Mouse (Mus musculus): ENCODE measurements around the gene Nprl3. TPM values are rescaled to one million over a fixed set of nuclear protein-coding genes. Genes with fewer than 3 reads are reported as not detected.

Nprl3 gene
- polyA plus RNA-seq, 1 experiment: 35.7 TPM

DNA sequence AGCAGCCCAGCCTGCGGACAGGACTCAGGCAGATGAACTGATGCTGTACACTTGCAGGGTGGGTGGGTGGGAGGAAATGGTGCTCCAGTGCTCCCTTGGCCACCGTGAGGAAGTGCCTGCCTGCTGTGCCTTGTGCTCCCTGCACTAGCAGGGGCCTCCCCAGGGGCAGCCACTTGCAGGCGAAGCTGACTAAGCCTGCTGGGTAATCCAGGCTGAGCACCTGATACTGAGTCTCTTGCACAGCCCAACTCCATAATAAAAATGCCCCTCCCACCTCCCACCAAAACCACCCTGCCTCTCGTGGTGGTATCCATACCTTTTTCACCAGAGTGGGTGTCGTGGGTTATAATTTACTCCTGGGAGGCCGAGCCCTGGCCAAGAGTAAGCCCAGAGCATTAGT, 68.3 kb downstream of the Nprl3 start:
- no peaks in the 10 kb centered on the region for H3K4me1 ChIP-seq (ENCODE audit: control insufficient read depth, insufficient read depth, insufficient read length, low read length)
- no peaks in the 10 kb centered on the region for H3K36me3 ChIP-seq (ENCODE audit: control insufficient read depth, insufficient read depth, low read length)
- WGBS: 53% methylated on average over 6 of the region's 6 CpGs
- H3K4me3 ChIP-seq (ENCODE audit: low read depth, low read length): no peak overlapping the region
- no peaks in the 10 kb centered on the region for H3K27me3 ChIP-seq (ENCODE audit: control insufficient read depth, insufficient read depth, low read length)
- no peak for TF ChIP-seq POLR2A (IDR thresholded peaks at IDR 0.05; ENCODE audit: low read depth, low read length)
- no peak for TF ChIP-seq CTCF (IDR thresholded peaks at IDR 0.05; ENCODE audit: extremely low read depth, insufficient read length, insufficient replicate concordance, low read depth, low read length)
- H3K27ac ChIP-seq (ENCODE audit: insufficient read depth, low read depth, low read length): no peak overlapping the region

DNA sequence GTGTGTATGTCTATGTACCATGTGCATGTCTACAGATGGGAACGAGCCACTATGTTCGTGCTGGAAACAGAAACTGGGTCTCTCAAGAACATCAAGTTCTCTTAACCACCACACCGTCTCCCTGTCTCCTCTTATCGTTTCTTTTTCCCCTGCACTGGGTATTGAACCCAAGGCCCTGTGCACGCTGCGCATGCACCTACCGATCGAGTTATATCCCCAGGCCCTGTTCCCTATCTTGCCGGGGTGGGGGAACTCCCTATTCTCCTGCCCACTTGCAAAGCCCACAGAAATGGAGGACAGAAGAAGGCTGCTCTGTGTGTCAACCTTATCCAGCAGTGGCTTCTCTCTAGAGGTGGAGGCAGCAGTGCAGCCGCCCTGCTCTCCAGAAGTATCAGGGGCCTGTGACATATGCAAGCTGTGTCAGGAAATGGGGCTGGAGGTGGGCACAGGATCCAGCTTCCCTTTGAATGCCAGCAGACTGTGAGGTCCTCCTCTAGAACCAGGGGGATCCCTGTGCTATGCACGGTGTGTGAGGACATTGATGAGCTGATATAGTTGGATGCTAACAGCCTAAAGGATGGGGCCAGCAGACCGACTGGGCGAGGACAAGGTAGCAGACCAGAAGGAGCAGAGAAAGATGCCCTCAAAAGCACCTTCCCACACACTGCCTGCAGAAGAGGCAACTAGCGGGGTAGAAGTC, 69.1 kb downstream of the Nprl3 start:
- 78% methylated on average over 14 of the region's 14 CpGs for WGBS
- Histone ChIP-seq H3K36me3 (ENCODE audit: control insufficient read depth, insufficient read depth, low read length) (no peaks in the 10 kb centered on the region), H3K27me3 (ENCODE audit: control insufficient read depth, insufficient read depth, low read length) (no peaks in the 10 kb centered on the region), H3K4me1 (ENCODE audit: control insufficient read depth, insufficient read depth, insufficient read length, low read length) (no peaks in the 10 kb centered on the region), H3K27ac (ENCODE audit: insufficient read depth, low read depth, low read length) (no peak overlapping the region), H3K4me3 (ENCODE audit: low read depth, low read length) (no peak overlapping the region)
- TF ChIP-seq POLR2A (IDR thresholded peaks at IDR 0.05; ENCODE audit: low read depth, low read length): no peak
- no peak for TF ChIP-seq CTCF (IDR thresholded peaks at IDR 0.05; ENCODE audit: extremely low read depth, insufficient read length, insufficient replicate concordance, low read depth, low read length)

DNA sequence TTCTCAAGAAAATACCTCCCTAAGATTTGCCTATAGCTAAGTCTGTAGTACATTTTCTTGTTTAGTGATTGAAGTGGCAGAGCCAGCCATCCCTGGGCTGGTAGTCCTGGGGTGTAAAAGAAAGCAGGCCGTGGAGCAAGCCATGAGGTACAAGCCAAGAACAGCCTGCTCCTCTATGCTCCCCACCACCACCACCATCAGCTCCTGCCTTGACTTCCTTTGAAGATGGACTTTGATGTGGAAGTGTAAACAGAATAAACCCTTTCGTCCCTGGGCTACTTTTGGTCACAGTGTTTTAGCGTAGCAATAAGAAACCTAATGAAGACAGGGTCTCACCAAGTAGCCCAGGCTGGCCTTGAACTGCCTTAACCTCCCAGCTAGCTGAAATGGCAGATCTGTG, 69.7 kb downstream of the Nprl3 start:
- 39% methylated on average over 3 of the region's 3 CpGs for WGBS
- Histone ChIP-seq H3K36me3 (ENCODE audit: control insufficient read depth, insufficient read depth, low read length) (no peaks in the 10 kb centered on the region), H3K27me3 (ENCODE audit: control insufficient read depth, insufficient read depth, low read length) (no peaks in the 10 kb centered on the region), H3K4me3 (ENCODE audit: low read depth, low read length) (no peak overlapping the region), H3K27ac (ENCODE audit: insufficient read depth, low read depth, low read length) (no peak overlapping the region), H3K4me1 (ENCODE audit: control insufficient read depth, insufficient read depth, insufficient read length, low read length) (no peaks in the 10 kb centered on the region)
- no peak for TF ChIP-seq POLR2A (IDR thresholded peaks at IDR 0.05; ENCODE audit: low read depth, low read length)
- TF ChIP-seq CTCF (IDR thresholded peaks at IDR 0.05; ENCODE audit: extremely low read depth, insufficient read length, insufficient replicate concordance, low read depth, low read length): no peak

DNA sequence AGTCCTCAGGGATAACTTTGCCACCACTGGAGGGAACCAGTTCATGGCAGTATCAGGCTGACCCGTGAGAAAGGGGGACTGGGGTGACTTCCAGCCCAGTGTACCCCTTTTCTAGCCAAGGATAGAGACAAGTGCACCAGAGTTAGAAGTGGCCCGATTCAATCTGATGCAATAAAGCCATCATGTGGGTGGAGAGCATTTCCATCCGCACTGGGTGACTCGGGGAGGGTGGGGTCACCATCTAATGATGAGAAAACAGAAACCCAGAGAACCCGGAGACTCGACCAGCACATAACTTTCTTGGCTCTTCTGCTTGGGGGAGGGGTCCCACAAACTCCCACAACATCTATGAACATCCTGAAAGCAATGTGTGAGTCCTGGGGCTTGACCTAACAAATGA, 70.8 kb downstream of the Nprl3 start:
- Histone ChIP-seq H3K27ac (ENCODE audit: insufficient read depth, low read depth, low read length) (no peak overlapping the region), H3K27me3 (ENCODE audit: control insufficient read depth, insufficient read depth, low read length) (no peaks in the 10 kb centered on the region), H3K36me3 (ENCODE audit: control insufficient read depth, insufficient read depth, low read length) (no peaks in the 10 kb centered on the region), H3K4me3 (ENCODE audit: low read depth, low read length) (no peak overlapping the region), H3K4me1 (ENCODE audit: control insufficient read depth, insufficient read depth, insufficient read length, low read length) (no peaks in the 10 kb centered on the region)
- TF ChIP-seq POLR2A (IDR thresholded peaks at IDR 0.05; ENCODE audit: low read depth, low read length): no peak
- TF ChIP-seq CTCF (IDR thresholded peaks at IDR 0.05; ENCODE audit: extremely low read depth, insufficient read length, insufficient replicate concordance, low read depth, low read length): no peak
- whole genome bisulfite sequencing: 31% methylated on average over 6 of the region's 6 CpGs

DNA sequence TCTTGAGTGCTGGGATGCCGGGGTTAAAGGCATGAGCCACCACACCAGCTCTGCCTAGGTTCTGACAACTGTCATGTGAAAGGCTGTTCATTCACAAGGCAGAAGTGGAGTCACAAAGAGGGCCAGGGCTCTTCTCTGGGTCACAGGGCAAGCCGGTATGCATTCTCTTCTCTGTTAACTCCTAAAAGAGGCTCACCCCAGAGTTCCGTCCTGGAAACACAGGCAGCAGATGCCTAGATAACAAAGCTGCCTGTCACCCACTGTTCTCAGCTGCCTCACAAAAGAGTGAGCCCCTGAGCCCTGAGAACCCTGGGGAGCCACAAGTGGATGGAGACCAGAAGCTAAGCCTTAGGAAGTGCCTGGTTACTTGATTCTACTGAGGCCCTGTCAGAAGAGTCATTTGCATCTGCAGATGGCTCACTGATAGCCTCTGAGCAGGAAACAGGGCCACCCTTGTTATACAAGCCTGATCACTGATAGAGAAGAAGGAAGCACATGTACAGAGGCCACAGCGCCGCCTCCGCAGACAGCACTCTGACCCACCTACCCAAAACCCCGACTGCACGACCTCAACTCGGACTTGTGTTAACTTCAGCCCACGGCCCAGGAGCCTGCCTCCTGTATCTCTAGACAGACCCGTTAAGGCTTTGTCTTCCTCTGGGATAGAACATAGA, 71.5 kb downstream of the Nprl3 start:
- 32% methylated on average over 11 of the region's 11 CpGs for WGBS
- no peak overlapping the region for H3K4me3 ChIP-seq (ENCODE audit: low read depth, low read length)

DNA sequence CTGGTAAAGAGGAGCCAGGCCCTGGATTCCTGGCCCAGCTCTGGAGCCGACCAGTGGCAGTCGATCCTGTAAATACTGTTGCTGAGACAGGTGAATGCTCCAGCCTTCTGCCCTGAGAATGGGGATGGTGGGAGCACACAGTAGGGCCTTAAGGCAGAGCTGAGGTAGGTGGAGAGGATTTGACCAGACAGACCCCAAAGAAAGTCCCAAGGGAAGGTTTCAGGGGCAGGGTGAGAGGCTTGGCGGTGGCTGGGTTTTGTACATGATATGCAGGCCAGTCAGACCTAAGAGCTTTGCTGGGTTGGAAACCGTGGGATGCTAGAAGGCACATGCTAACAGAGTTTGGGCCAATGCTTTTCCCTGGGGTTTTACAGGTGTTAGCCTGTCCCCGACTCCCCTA, 72.9 kb downstream of the Nprl3 start:
- H3K27me3 ChIP-seq (ENCODE audit: control insufficient read depth, insufficient read depth, low read length): no peaks in the 10 kb centered on the region
- 85% methylated on average over 5 of the region's 5 CpGs for WGBS
- H3K27ac ChIP-seq (ENCODE audit: insufficient read depth, low read depth, low read length): no peak overlapping the region
- H3K4me1 ChIP-seq (ENCODE audit: control insufficient read depth, insufficient read depth, insufficient read length, low read length): no peaks in the 10 kb centered on the region
- H3K36me3 ChIP-seq (ENCODE audit: control insufficient read depth, insufficient read depth, low read length): no peaks in the 10 kb centered on the region
- TF ChIP-seq POLR2A (IDR thresholded peaks at IDR 0.05; ENCODE audit: low read depth, low read length): no peak
- no peak for TF ChIP-seq CTCF (IDR thresholded peaks at IDR 0.05; ENCODE audit: extremely low read depth, insufficient read length, insufficient replicate concordance, low read depth, low read length)
- H3K4me3 ChIP-seq (ENCODE audit: low read depth, low read length): no peak overlapping the region

More for the DNA sequence above, 71.5 kb downstream of the Nprl3 start:
- H3K36me3 ChIP-seq (ENCODE audit: control insufficient read depth, insufficient read depth, low read length): no peaks in the 10 kb centered on the region
- H3K27ac ChIP-seq (ENCODE audit: insufficient read depth, low read depth, low read length): no peak overlapping the region
- H3K27me3 ChIP-seq (ENCODE audit: control insufficient read depth, insufficient read depth, low read length): no peaks in the 10 kb centered on the region
- TF ChIP-seq CTCF (IDR thresholded peaks at IDR 0.05; ENCODE audit: extremely low read depth, insufficient read length, insufficient replicate concordance, low read depth, low read length): no peak
- no peak for TF ChIP-seq POLR2A (IDR thresholded peaks at IDR 0.05; ENCODE audit: low read depth, low read length)
- no peaks in the 10 kb centered on the region for H3K4me1 ChIP-seq (ENCODE audit: control insufficient read depth, insufficient read depth, insufficient read length, low read length)

DNA sequence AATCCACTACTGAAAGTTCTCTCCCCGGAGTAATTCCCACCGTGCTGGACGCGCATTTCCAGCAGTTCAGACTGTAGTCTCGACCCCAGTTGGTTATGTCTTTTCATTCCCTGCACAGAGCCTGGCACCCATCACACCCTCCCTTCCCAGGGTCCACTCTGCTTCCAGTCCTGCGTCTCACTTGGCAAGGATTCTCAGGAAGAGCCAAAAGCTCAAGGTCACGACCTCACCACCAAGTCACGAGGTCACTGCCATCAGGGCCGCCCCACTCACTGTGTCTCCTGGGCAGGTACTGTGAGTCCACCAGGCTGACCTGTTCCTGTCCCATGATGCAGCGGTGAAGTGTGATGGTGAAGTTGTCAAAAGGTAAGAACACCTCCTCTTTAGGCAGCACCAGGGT, 73.4 kb downstream of the Nprl3 start:
- H3K27me3 ChIP-seq (ENCODE audit: control insufficient read depth, insufficient read depth, low read length): no peaks in the 10 kb centered on the region
- TF ChIP-seq CTCF (IDR thresholded peaks at IDR 0.05; ENCODE audit: extremely low read depth, insufficient read length, insufficient replicate concordance, low read depth, low read length) (no peak), POLR2A (IDR thresholded peaks at IDR 0.05; ENCODE audit: low read depth, low read length) (no peak)
- no peak overlapping the region for H3K27ac ChIP-seq (ENCODE audit: insufficient read depth, low read depth, low read length)
- no peak overlapping the region for H3K4me3 ChIP-seq (ENCODE audit: low read depth, low read length)
- H3K36me3 ChIP-seq (ENCODE audit: control insufficient read depth, insufficient read depth, low read length): no peaks in the 10 kb centered on the region
- H3K4me1 ChIP-seq (ENCODE audit: control insufficient read depth, insufficient read depth, insufficient read length, low read length): no peaks in the 10 kb centered on the region
- WGBS: 75% methylated on average over 10 of the region's 10 CpGs

All from small intestine, adult 2 months (tissue).